Mouse (Mus musculus): ENCODE measurements around the gene Crtc1. TPM values are rescaled to one million over a fixed set of nuclear protein-coding genes. Genes with fewer than 3 reads are reported as not detected.
A peak's percentile ranks its signal among the peaks of the same experiment; 100 is the strongest.

Crtc1 gene
- total and polyA plus RNA-seq, 2 experiments from 2014 or later = 51.7 to 52.9 TPM

DNA sequence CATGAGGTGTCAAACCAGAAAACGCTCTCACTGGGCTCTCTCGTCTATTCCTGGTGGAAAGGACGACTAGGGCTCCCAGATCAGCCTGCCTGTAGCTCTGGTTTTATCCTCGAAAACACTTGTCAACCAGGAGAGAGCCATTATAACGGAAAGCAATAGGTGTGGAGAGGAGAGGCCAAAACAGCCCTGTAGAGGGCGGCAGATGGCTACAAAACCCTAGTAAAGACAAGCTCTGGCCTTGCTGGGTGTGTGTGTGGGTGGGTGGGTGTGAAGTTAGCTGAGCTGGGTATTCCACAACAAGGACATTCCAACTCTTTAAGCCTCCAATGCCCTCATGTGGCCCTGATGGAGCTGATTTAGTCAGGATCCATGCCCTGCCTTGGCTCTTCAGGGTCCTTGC lies 95.7 kb downstream of the Crtc1 start:
- no peaks in the 10 kb centered on the region for H3K4me1 ChIP-seq (ENCODE audit: insufficient read depth)
- H3K4me3 ChIP-seq (ENCODE audit: low read depth, low read length) = no peak overlapping the region
- H3K9me3 ChIP-seq (ENCODE audit: low read length) = no peaks in the 10 kb centered on the region
- WGBS = 52% methylated on average over 6 of the region's 6 CpGs
- TF ChIP-seq CTCF (IDR thresholded peaks at IDR 0.05; ENCODE audit: low read depth) = peak; percentile 67
- H3K36me3 ChIP-seq (ENCODE audit: insufficient read depth) = peaks cover 48% of the 10 kb centered on the region
- H3K4me2 ChIP-seq (ENCODE audit: low read depth) = no peak overlapping the region
- ATAC-seq (peak; percentile 87), DNase-seq (peak; percentile 71)
- H3K9ac ChIP-seq = no peak overlapping the region
- no peaks in the 10 kb centered on the region for H3K27me3 ChIP-seq (ENCODE audit: insufficient read depth, low read length)
- H3K27ac ChIP-seq (ENCODE audit: low read depth, low read length) = no peak overlapping the region

DNA sequence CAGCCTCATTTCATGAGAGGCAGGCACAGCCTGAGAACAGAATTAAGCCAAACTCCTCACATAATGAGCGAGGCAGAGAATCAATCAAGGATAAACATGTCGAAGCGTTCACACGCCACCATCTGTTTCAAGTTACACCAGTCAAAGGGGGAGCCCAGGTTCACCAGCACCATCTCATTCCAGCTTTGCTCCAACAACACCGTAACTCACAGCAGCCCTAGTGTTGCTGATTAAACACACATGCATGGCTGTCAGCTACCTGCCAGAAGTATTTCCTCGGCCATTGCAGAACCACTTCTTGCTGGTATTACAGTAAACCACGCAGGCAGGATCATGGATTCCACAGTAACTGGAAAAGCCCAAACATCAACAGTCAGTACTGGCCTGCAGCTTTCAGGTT lies 96.3 kb downstream of the Crtc1 start:
- Histone ChIP-seq H3K4me1 (ENCODE audit: insufficient read depth) (no peaks in the 10 kb centered on the region), H3K9ac (no peak overlapping the region), H3K36me3 (ENCODE audit: insufficient read depth) (peaks cover 55% of the 10 kb centered on the region), H3K4me2 (ENCODE audit: low read depth) (no peak overlapping the region), H3K9me3 (ENCODE audit: low read length) (no peaks in the 10 kb centered on the region), H3K27me3 (ENCODE audit: insufficient read depth, low read length) (no peaks in the 10 kb centered on the region), H3K27ac (ENCODE audit: low read depth, low read length) (no peak overlapping the region), H3K4me3 (ENCODE audit: low read depth, low read length) (no peak overlapping the region)
- DNase-seq (no peak), ATAC-seq (no peak)
- 68% methylated on average over 7 of the region's 7 CpGs for WGBS
- TF ChIP-seq CTCF (IDR thresholded peaks at IDR 0.05; ENCODE audit: low read depth) = no peak

DNA sequence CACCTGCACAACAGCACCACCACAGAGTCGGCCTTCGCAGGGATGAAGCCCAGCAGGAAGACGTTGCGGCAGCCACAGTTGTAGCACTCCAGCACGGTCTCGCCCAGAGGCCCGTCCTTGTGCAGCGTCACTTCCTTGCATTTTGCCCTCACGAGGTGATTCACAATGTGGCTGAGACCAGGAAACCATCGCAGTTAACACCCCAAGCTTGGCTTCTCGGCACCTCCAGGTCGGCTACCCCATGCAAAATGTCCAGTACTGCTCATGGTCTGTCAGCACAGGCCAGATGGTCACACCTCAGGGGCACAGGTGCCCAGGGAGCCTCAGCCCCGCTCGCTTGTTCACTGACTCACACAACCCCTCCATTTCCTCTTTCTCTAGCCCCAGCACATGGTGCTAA lies 97.4 kb downstream of the Crtc1 start:
- H3K4me1 ChIP-seq (ENCODE audit: insufficient read depth) = no peaks in the 10 kb centered on the region
- WGBS = 93% methylated on average over 14 of the region's 14 CpGs
- no peaks in the 10 kb centered on the region for H3K9me3 ChIP-seq (ENCODE audit: low read length)
- peaks cover 65% of the 10 kb centered on the region for H3K36me3 ChIP-seq (ENCODE audit: insufficient read depth)
- no peak overlapping the region for H3K9ac ChIP-seq
- H3K4me2 ChIP-seq (ENCODE audit: low read depth) = no peak overlapping the region
- ATAC-seq = no peak
- no peak overlapping the region for H3K4me3 ChIP-seq (ENCODE audit: low read depth, low read length)
- H3K27ac ChIP-seq (ENCODE audit: low read depth, low read length) = no peak overlapping the region
- no peak for TF ChIP-seq CTCF (IDR thresholded peaks at IDR 0.05; ENCODE audit: low read depth)
- no peaks in the 10 kb centered on the region for H3K27me3 ChIP-seq (ENCODE audit: insufficient read depth, low read length)
- DNase-seq = no peak

DNA sequence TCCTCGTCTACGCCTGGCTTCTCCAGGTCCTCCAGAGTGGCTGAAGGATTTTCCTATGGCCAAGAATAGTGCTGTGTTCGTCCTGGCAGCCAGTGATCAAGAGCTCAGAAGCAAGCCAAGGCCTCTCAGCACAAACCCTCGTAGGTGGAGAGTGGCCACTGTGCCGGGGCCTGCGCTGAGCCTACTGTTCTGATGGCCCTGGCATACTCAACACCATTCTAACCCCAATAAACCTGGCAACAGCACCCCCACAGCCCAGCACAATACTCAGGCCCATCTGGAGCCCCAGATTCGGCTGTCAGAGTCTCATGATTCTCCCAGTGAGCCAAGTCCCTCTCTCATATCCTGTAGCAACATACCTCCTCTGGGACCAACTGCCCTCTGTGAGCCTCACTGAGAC lies 98.7 kb downstream of the Crtc1 start:
- Histone ChIP-seq H3K4me3 (ENCODE audit: low read depth, low read length) (no peak overlapping the region), H3K27ac (ENCODE audit: low read depth, low read length) (no peak overlapping the region), H3K4me2 (ENCODE audit: low read depth) (no peak overlapping the region), H3K9me3 (ENCODE audit: low read length) (no peaks in the 10 kb centered on the region), H3K36me3 (ENCODE audit: insufficient read depth) (peaks cover 76% of the 10 kb centered on the region), H3K9ac (no peak overlapping the region), H3K4me1 (ENCODE audit: insufficient read depth) (no peaks in the 10 kb centered on the region), H3K27me3 (ENCODE audit: insufficient read depth, low read length) (no peaks in the 10 kb centered on the region)
- TF ChIP-seq CTCF (IDR thresholded peaks at IDR 0.05; ENCODE audit: low read depth) = no peak
- ATAC-seq (no peak), DNase-seq (no peak)
- WGBS = 91% methylated on average over 7 of the region's 7 CpGs

DNA sequence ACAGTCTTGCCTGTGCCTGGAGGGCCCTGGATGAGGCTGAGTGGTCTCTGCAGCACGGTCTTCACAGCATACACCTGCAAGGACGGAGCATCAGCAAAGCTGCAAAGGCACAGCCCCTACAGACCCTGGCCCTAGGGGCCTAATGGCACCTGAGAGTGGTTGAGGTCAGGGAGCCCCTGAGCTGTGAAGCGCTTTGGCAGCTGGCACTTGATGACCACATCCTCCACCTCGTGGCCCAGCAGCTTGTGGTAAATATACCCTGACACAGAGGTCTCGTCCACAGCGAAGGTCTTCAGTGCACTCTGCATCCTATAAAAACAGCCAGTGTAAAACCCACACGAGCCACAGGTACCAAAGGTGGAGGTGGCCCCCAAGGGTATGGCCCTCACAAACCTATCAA lies 100.4 kb downstream of the Crtc1 start:
- no peak overlapping the region for H3K9ac ChIP-seq

DNA sequence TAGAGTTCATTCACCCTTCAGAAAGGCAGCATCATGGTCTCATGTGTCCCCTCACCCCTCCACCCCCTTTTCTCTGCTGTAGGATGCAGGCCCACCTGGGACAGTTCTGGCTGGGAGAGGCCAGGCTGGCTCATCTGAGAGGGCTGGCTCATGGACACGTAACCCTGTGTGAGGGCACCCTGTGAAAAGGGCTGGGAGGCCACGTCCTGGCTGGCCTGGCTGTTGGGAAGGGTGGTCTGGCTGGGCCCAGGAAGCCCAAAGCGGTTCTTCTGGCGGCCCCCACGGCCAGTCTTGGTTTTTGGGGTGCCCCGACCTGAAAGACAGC lies 106.5 kb downstream of the Crtc1 start:
- H3K27ac ChIP-seq (ENCODE audit: low read depth, low read length) = no peak overlapping the region
- no peak for ATAC-seq
- DNase-seq = no peak
- H3K9me3 ChIP-seq (ENCODE audit: low read length) = no peaks in the 10 kb centered on the region
- TF ChIP-seq CTCF (IDR thresholded peaks at IDR 0.05; ENCODE audit: low read depth) = no peak
- H3K4me1 ChIP-seq (ENCODE audit: insufficient read depth) = peaks cover 9% of the 10 kb centered on the region; the same call in 1 of the 2 replicates
- H3K4me2 ChIP-seq (ENCODE audit: low read depth) = no peak overlapping the region
- H3K27me3 ChIP-seq (ENCODE audit: insufficient read depth, low read length) = no peaks in the 10 kb centered on the region
- no peak overlapping the region for H3K4me3 ChIP-seq (ENCODE audit: low read depth, low read length)
- H3K9ac ChIP-seq = no peak overlapping the region
- peaks cover 89% of the 10 kb centered on the region for H3K36me3 ChIP-seq (ENCODE audit: insufficient read depth)
- WGBS = 88% methylated on average over 6 of the region's 6 CpGs

More for the DNA sequence above, 100.4 kb downstream of the Crtc1 start:
- no peak for TF ChIP-seq CTCF (IDR thresholded peaks at IDR 0.05; ENCODE audit: low read depth)
- Histone ChIP-seq H3K27me3 (ENCODE audit: insufficient read depth, low read length) (no peaks in the 10 kb centered on the region), H3K27ac (ENCODE audit: low read depth, low read length) (no peak overlapping the region), H3K36me3 (ENCODE audit: insufficient read depth) (peaks cover 93% of the 10 kb centered on the region), H3K4me3 (ENCODE audit: low read depth, low read length) (no peak overlapping the region), H3K4me1 (ENCODE audit: insufficient read depth) (no peaks in the 10 kb centered on the region), H3K4me2 (ENCODE audit: low read depth) (no peak overlapping the region), H3K9me3 (ENCODE audit: low read length) (no peaks in the 10 kb centered on the region)
- DNase-seq = no peak
- no peak for ATAC-seq
- WGBS = 93% methylated on average over 7 of the region's 7 CpGs

Other genes with a start within 250 kb of the Crtc1 start
- 11.7 and 12.0 TPM in 2 replicates for gene Slc25a42, start 227.3 kb downstream of the Crtc1 start, total RNA-seq (2014; rRNA removed)
- gene Slc25a42, start 227.3 kb downstream of the Crtc1 start, polyA plus RNA-seq (2015; fragmentation: Nextera tagmentation; extraction: Ambion mirVana) = 4.6 and 6.2 TPM in 2 replicates
- 119 and 129 TPM in 2 replicates for gene Sugp2, start 205.4 kb downstream of the Crtc1 start, total RNA-seq (2014; rRNA removed)
- 50.9 and 65.0 TPM in 2 replicates for gene Sugp2, start 205.4 kb downstream of the Crtc1 start, polyA plus RNA-seq (2015; fragmentation: Nextera tagmentation; extraction: Ambion mirVana)
- gene Armc6, start 205.1 kb downstream of the Crtc1 start, total RNA-seq (2014; rRNA removed) = 108 and 136 TPM in 2 replicates
- 119 and 122 TPM in 2 replicates for gene Armc6, start 205.1 kb downstream of the Crtc1 start, polyA plus RNA-seq (2015; fragmentation: Nextera tagmentation; extraction: Ambion mirVana)
- gene Homer3, start 156.8 kb downstream of the Crtc1 start, total RNA-seq (2014; rRNA removed) = 27.2 and 34.7 TPM in 2 replicates
- 20.2 and 23.9 TPM in 2 replicates for gene Homer3, start 156.8 kb downstream of the Crtc1 start, polyA plus RNA-seq (2015; fragmentation: Nextera tagmentation; extraction: Ambion mirVana)
- gene Ddx49, start 137.1 kb downstream of the Crtc1 start, total RNA-seq (2014; rRNA removed) = 46.6 and 49.3 TPM in 2 replicates
- 49.3 and 54.9 TPM in 2 replicates for gene Ddx49, start 137.1 kb downstream of the Crtc1 start, polyA plus RNA-seq (2015; fragmentation: Nextera tagmentation; extraction: Ambion mirVana)
- 86.6 and 110 TPM in 2 replicates for gene Cope, start 137.1 kb downstream of the Crtc1 start, total RNA-seq (2014; rRNA removed)
- 259 and 296 TPM in 2 replicates for gene Cope, start 137.1 kb downstream of the Crtc1 start, polyA plus RNA-seq (2015; fragmentation: Nextera tagmentation; extraction: Ambion mirVana)
- 52.5 and 58.4 TPM in 2 replicates for gene Cers1, start 123.8 kb downstream of the Crtc1 start, total RNA-seq (2014; rRNA removed)
- gene Cers1, start 123.8 kb downstream of the Crtc1 start, polyA plus RNA-seq (2015; fragmentation: Nextera tagmentation; extraction: Ambion mirVana) = 37.8 and 45.3 TPM in 2 replicates
- gene Gdf1, start 109.8 kb downstream of the Crtc1 start, total RNA-seq (2014; rRNA removed) = 8.1 and 9.3 TPM in 2 replicates
- 6.2 and 8.0 TPM in 2 replicates for gene Gdf1, start 109.8 kb downstream of the Crtc1 start, polyA plus RNA-seq (2015; fragmentation: Nextera tagmentation; extraction: Ambion mirVana)
- 28.1 and 38.7 TPM in 2 replicates for gene Upf1, start 86.3 kb downstream of the Crtc1 start, total RNA-seq (2014; rRNA removed)
- 7.1 and 9.0 TPM in 2 replicates for gene Upf1, start 86.3 kb downstream of the Crtc1 start, polyA plus RNA-seq (2015; fragmentation: Nextera tagmentation; extraction: Ambion mirVana)
- 0.81 TPM in 1 of 2 replicates, not detected in the other for gene Comp, start 66.0 kb downstream of the Crtc1 start, total RNA-seq (2014; rRNA removed)
- 0.05 and 0.29 TPM in 2 replicates for gene Comp, start 66.0 kb downstream of the Crtc1 start, polyA plus RNA-seq (2015; fragmentation: Nextera tagmentation; extraction: Ambion mirVana)
- gene Klhl26, start 37.4 kb upstream of the Crtc1 start, total RNA-seq (2014; rRNA removed) = 29.9 and 34.8 TPM in 2 replicates
- gene Klhl26, start 37.4 kb upstream of the Crtc1 start, polyA plus RNA-seq (2015; fragmentation: Nextera tagmentation; extraction: Ambion mirVana) = 30.8 and 35.3 TPM in 2 replicates
- gene Tmem59l, start 47.8 kb upstream of the Crtc1 start, total RNA-seq (2014; rRNA removed) = 96.0 and 115 TPM in 2 replicates
- gene Tmem59l, start 47.8 kb upstream of the Crtc1 start, polyA plus RNA-seq (2015; fragmentation: Nextera tagmentation; extraction: Ambion mirVana) = 147 and 150 TPM in 2 replicates
- gene Crlf1, start 53.6 kb upstream of the Crtc1 start, total RNA-seq (2014; rRNA removed) = 6.5 and 20.9 TPM in 2 replicates
- gene Crlf1, start 53.6 kb upstream of the Crtc1 start, polyA plus RNA-seq (2015; fragmentation: Nextera tagmentation; extraction: Ambion mirVana) = 24.6 and 34.5 TPM in 2 replicates
- 130 and 148 TPM in 2 replicates for gene Rex1bd, start 67.2 kb upstream of the Crtc1 start, total RNA-seq (2014; rRNA removed)
- gene Rex1bd, start 67.2 kb upstream of the Crtc1 start, polyA plus RNA-seq (2015; fragmentation: Nextera tagmentation; extraction: Ambion mirVana) = 200 and 247 TPM in 2 replicates
- 459 and 595 TPM in 2 replicates for gene Uba52, start 71.2 kb upstream of the Crtc1 start, total RNA-seq (2014; rRNA removed)
- 808 and 1,035 TPM in 2 replicates for gene Uba52, start 71.2 kb upstream of the Crtc1 start, polyA plus RNA-seq (2015; fragmentation: Nextera tagmentation; extraction: Ambion mirVana)
- gene Fkbp8, start 88.1 kb upstream of the Crtc1 start, total RNA-seq (2014; rRNA removed) = 559 and 592 TPM in 2 replicates
- 385 and 426 TPM in 2 replicates for gene Fkbp8, start 88.1 kb upstream of the Crtc1 start, polyA plus RNA-seq (2015; fragmentation: Nextera tagmentation; extraction: Ambion mirVana)
- gene Kxd1, start 88.4 kb upstream of the Crtc1 start, total RNA-seq (2014; rRNA removed) = 39.1 and 43.5 TPM in 2 replicates
- gene Kxd1, start 88.4 kb upstream of the Crtc1 start, polyA plus RNA-seq (2015; fragmentation: Nextera tagmentation; extraction: Ambion mirVana) = 51.6 and 51.9 TPM in 2 replicates
- gene Ell, start 99.9 kb upstream of the Crtc1 start, total RNA-seq (2014; rRNA removed) = 16.2 and 18.4 TPM in 2 replicates
- 9.7 and 11.0 TPM in 2 replicates for gene Ell, start 99.9 kb upstream of the Crtc1 start, polyA plus RNA-seq (2015; fragmentation: Nextera tagmentation; extraction: Ambion mirVana)
- gene Isyna1, start 154.8 kb upstream of the Crtc1 start, total RNA-seq (2014; rRNA removed) = 127 and 136 TPM in 2 replicates
- gene Isyna1, start 154.8 kb upstream of the Crtc1 start, polyA plus RNA-seq (2015; fragmentation: Nextera tagmentation; extraction: Ambion mirVana) = 93.3 and 106 TPM in 2 replicates
- gene Ssbp4, start 169.3 kb upstream of the Crtc1 start, total RNA-seq (2014; rRNA removed) = 197 and 249 TPM in 2 replicates
- 204 and 221 TPM in 2 replicates for gene Ssbp4, start 169.3 kb upstream of the Crtc1 start, polyA plus RNA-seq (2015; fragmentation: Nextera tagmentation; extraction: Ambion mirVana)
- gene Lrrc25, start 176.6 kb upstream of the Crtc1 start, total RNA-seq (2014; rRNA removed) = 1.4 and 2.8 TPM in 2 replicates
- gene Lrrc25, start 176.6 kb upstream of the Crtc1 start, polyA plus RNA-seq (2015; fragmentation: Nextera tagmentation; extraction: Ambion mirVana) = 1.2 TPM in 2 replicates
- 0.90 TPM in 1 of 2 replicates, not detected in the other for gene Gdf15, start 192.9 kb upstream of the Crtc1 start, total RNA-seq (2014; rRNA removed)
- 0.18 and 0.26 TPM in 2 replicates for gene Gdf15, start 192.9 kb upstream of the Crtc1 start, polyA plus RNA-seq (2015; fragmentation: Nextera tagmentation; extraction: Ambion mirVana)
- gene Pgpep1, start 220.8 kb upstream of the Crtc1 start, total RNA-seq (2014; rRNA removed) = 22.1 and 23.8 TPM in 2 replicates
- 22.1 and 26.1 TPM in 2 replicates for gene Pgpep1, start 220.8 kb upstream of the Crtc1 start, polyA plus RNA-seq (2015; fragmentation: Nextera tagmentation; extraction: Ambion mirVana)
- gene Lsm4, start 233.7 kb upstream of the Crtc1 start, total RNA-seq (2014; rRNA removed) = 93.7 and 140 TPM in 2 replicates
- gene Lsm4, start 233.7 kb upstream of the Crtc1 start, polyA plus RNA-seq (2015; fragmentation: Nextera tagmentation; extraction: Ambion mirVana) = 177 and 231 TPM in 2 replicates